Mouse (Mus musculus): Measurements from ENCODE around the gene Rarg. TPM values are rescaled to one million over a fixed set of nuclear protein-coding genes. Genes with fewer than 3 reads are reported as not detected.
A peak's percentile ranks its signal among the peaks of the same experiment; 100 is the strongest.

The Rarg gene
- total RNA-seq, 2 experiments from 2014 or later: 9.3 to 11.4 TPM

- intact Hi-C loops (cut with DNase I): no loop called here
Measured at GRCm38 (mm10) chr15:102192271-102192812, 65.0 kb downstream of the Rarg start.

GRCm38 (mm10) chr15:102191699-102192098 is 65.6 kb downstream of the Rarg start:
- intact Hi-C loops (cut with DNase I): no loop called here
- DNase-seq (ENCODE audit: extremely low spot score in 1 of 2, low spot score in 2 of 2): no peak

More at GRCm38 (mm10) chr15:102192271-102192812, 65.0 kb downstream of the Rarg start:
- DNase-seq (ENCODE audit: extremely low spot score in 1 of 2, low spot score in 2 of 2): no peak

GRCm38 (mm10) chr15:102188883-102189282 is 68.4 kb downstream of the Rarg start:
- DNase-seq (ENCODE audit: extremely low spot score in 1 of 2, low spot score in 2 of 2): no peak
- intact Hi-C loops (cut with DNase I): no loop called here

- peak in 1 of 2 experiments; percentile 27 for DNase-seq (ENCODE audit: extremely low spot score in 1 of 2, low spot score in 2 of 2)
- intact Hi-C loops (cut with DNase I): no loop called here
Measured at GRCm38 (mm10) chr15:102188096-102188495, 69.2 kb downstream of the Rarg start.

- DNase-seq (ENCODE audit: extremely low spot score in 1 of 2, low spot score in 2 of 2): no peak
- intact Hi-C loops (cut with DNase I): no loop called here
Measured at GRCm38 (mm10) chr15:102186239-102186638, 71.1 kb downstream of the Rarg start.

Other genes with a start within 250 kb of the Rarg start
- gene Krt18, start 229.3 kb downstream of the Rarg start, total RNA-seq (2021): under 1 TPM in 1 of 2 experiments, not detected in 1; 0.77 TPM
- gene Eif4b, start 183.7 kb downstream of the Rarg start, total RNA-seq (2021): 100 to 1,000 TPM; 176 to 177 TPM
- 10 to 100 TPM; 12.2 to 13.1 TPM for gene Tns2, start 157.1 kb downstream of the Rarg start, total RNA-seq (2021)
- 100 to 1,000 TPM; 149 to 150 TPM for gene Spryd3, start 121.3 kb downstream of the Rarg start, total RNA-seq (2021)
- gene Igfbp6, start 113.2 kb downstream of the Rarg start, total RNA-seq (2021): 1 to 10 TPM; 3.1 to 4.1 TPM
- under 1 TPM in 1 of 2 experiments, not detected in 1; 0.16 TPM for gene Soat2, start 107.0 kb downstream of the Rarg start, total RNA-seq (2021)
- 10 to 100 TPM; 53.2 to 56.7 TPM for gene Zfp740, start 54.3 kb downstream of the Rarg start, total RNA-seq (2021)
- gene Csad, start 52.8 kb downstream of the Rarg start, total RNA-seq (2021): 10 to 100 TPM; 25.8 to 27.5 TPM
- 1 to 10 TPM in 1 of 2 experiments, under 1 TPM in 1; 0.71 to 1.3 TPM for gene Itgb7, start 25.6 kb downstream of the Rarg start, total RNA-seq (2021)
- gene Gm9918, start 13.0 kb upstream of the Rarg start, total RNA-seq (2021): not detected
- 10 to 100 TPM; 35.7 to 36.0 TPM for gene Mfsd5, start 21.9 kb upstream of the Rarg start, total RNA-seq (2021)
- 1 to 10 TPM; 2.0 to 2.9 TPM for gene Espl1, start 38.7 kb upstream of the Rarg start, total RNA-seq (2021)
- gene Pfdn5, start 68.6 kb upstream of the Rarg start, total RNA-seq (2021): 100 to 1,000 TPM; 344 to 355 TPM
- gene Myg1, start 74.2 kb upstream of the Rarg start, total RNA-seq (2021): 10 to 100 TPM; 48.0 to 53.3 TPM
- 10 to 100 TPM; 20.2 to 30.8 TPM for gene Aaas, start 93.3 kb upstream of the Rarg start, total RNA-seq (2021)
- gene Sp7, start 109.7 kb upstream of the Rarg start, total RNA-seq (2021): under 1 TPM; 0.26 to 0.39 TPM
- gene Sp1, start 148.6 kb upstream of the Rarg start, total RNA-seq (2021): 10 to 100 TPM; 23.1 to 26.4 TPM
- gene Amhr2, start 187.8 kb upstream of the Rarg start, total RNA-seq (2021): under 1 TPM in 1 of 2 experiments, not detected in 1; 0.81 TPM
- gene Prr13, start 201.5 kb upstream of the Rarg start, total RNA-seq (2021): 10 to 100 TPM; 19.1 to 21.6 TPM
- gene Pcbp2, start 213.0 kb upstream of the Rarg start, total RNA-seq (2021): 100 to 1,000 TPM; 457 to 465 TPM
- gene Gm10337, start 246.2 kb upstream of the Rarg start, total RNA-seq (2021): not detected

All from left cerebral cortex, postnatal 10 days (tissue).